Mouse (Mus musculus) Muller cell, postnatal 12 days (primary cell): ENCODE data around the gene Klrb1a.
"Not testable (repeated sequence)": the region's sequence is repeated elsewhere in the genome, so short reads cannot be mapped to it uniquely, and the experiment has no call there.

Source experiments
- DNase-seq: peaks from one replicate; pipeline ENCODE4 v3.0.0-alpha.2; 2015; ENCODE audit errors: inconsistent ontology term

The Klrb1a gene

DNA sequence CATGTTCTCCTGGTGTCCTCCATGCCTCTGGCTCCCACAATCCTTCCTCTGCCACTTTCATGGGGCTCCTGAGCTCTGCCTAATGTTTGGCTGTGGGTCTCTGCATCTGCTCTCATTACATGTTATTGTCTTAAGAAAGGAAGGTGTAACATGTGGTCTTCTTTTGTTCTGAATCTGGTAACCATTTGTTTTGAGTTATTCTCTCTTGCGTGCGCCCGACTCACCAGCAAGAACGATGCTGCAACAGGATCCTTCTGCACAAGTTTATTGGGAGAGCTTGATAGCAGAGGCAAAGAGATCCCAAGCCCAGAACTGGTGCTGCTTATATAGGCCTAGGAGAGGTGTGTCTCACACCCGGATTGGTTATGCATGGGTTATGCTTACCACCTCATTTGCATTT is at the start of gene Klrb1a:
Gene Klrb1a, minus strand, starts transcription at position 101 of the 400 bp plus-strand sequence.
- DNase-seq, result not testable (repeated sequence)

DNA sequence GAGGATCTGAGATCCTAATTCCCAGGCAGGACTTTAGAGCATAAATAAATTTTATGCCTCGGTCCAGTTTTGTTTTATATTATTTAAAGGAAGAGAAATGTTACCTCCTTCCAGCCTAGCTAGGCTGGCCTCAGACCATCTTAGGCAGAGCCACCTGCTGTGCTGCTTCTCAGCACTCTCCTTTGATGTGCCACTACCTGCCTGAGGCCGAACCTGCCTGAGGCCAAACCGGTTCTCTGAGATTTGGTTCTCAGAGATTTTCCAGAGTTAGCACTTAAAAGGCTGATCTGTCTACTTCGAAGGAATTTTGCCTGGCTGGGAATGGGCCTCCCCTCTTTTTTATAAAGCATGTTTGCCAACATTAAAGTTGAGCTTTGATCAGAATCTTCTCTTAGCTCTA is 46.6 kb upstream of the Klrb1a start:
- no peak for DNase-seq

DNA sequence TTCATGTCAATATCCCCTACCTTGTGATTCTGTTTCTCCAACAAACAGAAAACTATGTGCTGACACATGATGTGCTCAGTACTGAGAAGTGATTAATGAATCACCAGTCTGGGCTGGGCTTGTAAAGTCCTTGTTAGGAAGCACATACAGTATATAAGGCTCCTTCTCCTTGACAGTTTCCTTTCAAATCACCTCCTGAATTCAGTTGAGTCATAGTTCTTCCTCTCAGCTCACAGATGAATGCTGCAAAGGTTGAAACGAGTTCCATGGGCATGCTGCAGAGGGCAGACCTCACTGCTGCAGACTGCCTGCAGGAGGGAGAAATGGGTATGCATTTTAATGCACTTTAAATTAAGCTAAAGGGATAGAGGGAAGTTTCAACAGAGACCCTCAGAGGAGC is 38.9 kb upstream of the Klrb1a start, which contains the start of gene Clec2h:
Gene Clec2h, plus strand, starts transcription at position 180 of the 400 bp plus-strand sequence.
- peak; percentile 17 for DNase-seq

DNA sequence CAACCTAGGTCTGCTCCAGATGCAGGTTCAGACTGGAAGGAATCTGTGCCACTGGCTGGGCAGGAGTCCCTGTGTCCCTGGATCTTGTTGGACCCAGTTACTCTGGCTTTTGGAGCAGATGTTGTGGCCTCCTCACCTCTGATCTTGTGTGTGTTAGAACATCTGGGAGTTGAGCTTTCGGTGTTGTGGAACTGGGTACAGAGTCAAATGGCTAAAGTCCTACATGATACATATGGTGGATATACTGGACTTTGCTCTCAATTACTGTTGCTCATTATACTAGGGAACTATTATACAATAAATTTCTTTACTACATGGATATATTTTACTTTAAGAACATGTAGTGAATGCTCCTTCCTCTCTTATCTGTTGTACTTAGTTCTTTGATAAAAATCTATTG is 37.9 kb upstream of the Klrb1a start:
- no peak for DNase-seq

DNA sequence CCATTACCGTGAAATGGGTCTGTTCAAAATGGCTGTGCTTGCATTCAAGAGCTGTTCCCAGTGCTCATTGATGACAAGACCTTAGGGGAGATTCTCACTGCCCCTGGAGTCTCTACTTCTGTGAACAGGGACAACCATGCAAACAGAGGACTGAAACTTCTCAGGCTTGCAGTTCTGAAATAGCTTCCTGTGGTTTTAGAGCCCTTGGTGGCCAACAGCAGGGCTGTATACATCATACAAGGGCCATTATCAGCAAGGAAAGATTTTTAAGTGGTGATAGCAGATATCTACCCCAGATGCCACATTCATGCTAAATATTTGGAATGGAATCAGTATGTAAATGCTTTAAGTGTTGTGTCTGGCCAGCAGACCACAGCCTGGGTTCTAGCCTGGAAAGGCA is 29.6 kb upstream of the Klrb1a start:
- no peak for DNase-seq

DNA sequence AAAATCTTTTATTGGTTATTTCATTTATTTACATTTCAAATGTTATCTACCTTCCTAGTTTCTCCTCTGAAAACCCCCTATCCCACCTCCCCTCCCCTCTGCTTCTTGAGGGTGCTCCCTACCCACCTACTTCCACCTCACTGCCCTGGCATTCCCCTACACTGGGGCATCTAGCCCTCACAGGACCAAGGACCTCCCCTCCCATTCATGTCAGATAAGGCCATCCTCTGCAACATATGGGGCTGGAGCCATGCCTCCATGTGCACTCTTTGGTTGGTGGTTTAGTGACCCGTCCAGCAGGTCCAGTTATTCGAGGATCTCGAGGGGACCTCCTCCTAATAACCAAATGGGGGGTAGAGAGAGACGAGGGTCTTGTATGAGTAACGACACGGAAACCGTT is 27.5 kb upstream of the Klrb1a start:
- not testable (repeated sequence) for DNase-seq

DNA sequence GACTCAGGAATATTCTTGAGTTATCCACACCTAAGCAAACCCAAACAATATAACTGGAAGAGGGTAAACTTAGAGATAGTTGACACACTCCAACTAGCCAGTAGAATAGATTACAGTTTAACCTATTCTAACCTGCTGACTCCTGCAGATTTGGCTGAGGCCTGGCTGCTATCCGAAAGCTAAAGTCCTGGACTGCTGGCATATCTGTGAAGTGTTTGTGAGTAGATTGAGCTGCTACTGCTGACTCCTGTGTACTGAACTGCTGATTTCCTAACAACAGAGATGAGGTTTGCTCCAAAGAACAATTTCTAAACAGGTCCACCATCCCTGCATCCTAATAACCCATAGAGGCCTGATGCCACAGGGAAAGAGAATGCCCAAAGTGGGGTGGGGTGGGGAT is 26.9 kb upstream of the Klrb1a start:
- no peak for DNase-seq

DNA sequence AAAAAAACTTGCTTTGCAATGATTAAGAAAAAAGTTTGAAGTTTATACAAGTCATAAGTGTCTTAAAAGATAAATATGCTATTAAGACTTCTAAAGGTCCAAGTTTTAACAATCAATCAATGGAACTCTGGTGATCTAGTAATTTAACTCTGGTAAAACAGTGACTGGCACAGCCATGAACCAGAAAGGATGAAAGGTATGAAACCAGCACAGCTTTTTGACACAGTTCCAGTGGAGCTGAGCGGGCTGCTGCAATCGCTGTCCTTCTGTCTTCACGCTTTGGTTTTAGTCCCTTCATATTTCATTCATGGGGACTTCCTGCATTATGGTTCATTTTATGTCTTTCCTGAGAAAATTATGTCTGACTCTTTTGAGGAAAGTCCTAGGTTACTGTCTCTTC is 26.3 kb upstream of the Klrb1a start:
- DNase-seq, result no peak

DNA sequence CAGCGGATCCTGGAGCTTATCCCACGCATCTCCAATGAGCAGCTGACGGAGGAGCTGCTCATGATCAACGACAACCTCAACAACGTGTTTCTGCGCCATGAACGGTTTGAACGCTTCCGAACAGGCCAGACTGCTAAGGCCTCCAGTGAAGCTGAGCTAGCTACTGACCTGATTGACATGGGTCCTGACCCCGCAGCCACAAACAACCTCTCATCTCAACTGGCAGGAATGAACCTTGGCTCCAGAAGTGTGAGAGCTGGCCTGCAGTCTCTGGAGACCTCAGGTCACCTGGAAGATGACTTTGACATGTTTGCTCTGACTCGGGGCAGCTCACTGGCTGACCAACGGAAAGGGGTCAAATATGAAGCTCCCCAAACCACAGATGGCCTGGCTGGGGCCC is 22.4 kb upstream of the Klrb1a start:
- not testable (repeated sequence) for DNase-seq

DNA sequence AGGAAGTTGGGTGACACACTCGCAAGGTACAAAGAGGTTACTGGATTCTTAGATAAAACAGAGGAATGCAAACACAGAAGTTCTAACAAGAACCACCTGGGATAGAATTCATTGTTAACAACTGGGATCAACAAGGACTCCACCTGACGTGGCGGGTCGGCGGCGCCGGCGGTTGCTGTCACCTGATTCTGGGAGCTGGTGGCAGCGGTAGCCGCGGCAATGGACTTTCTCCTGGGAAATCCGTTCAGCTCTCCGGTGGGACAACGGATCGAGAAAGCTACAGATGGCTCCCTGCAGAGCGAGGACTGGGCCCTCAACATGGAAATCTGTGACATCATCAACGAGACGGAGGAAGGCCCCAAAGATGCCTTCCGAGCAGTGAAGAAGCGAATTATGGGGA is 21.4 kb upstream of the Klrb1a start:
- not testable (repeated sequence) for DNase-seq

DNA sequence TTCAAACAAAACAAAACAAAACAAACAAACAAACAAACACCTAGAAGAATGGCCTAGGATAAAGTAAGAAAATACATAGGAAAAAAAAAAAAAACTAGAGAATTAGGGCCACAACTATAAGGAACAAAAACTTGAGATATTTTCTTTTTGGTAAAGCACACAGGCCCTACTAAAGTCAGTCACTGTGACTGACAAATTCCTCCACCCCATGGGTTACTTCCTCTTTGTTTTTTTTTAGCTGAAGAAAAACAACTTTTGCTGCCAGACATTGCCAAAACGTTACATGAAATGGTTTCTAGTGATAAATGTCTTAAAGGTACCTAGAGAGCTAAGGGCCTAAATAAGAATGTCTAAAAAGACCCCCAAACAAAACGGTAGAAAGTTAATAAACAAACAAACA is 20.7 kb upstream of the Klrb1a start:
- DNase-seq, result no peak

DNA sequence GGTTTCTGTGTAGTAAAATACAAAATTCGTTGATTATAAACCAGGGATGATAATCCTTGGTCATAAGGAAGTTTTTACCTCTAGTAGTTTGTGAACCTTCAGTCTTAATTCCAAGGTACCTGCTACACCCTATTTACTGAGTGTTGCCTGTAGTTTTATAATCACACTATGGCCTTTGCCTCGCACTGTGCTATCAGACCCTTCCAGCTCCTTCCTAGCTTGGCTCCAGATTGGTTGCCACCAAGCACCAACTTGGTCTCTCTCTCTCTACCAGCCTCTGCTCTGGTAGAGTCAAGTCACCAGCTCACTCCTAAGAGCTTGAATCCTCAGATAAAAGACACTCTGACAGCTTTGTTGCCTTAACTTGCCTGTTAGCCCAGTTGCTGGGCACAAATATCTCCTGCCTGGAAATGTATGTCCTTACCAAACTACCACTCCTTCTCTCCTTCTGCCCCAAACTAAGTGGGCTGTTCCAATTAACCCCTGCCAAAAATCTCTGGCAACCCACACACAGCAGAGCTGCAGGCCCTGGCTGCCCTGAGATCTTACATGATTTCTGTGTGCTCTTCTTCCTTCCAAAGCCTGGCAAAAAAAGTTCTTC is 17.9 kb upstream of the Klrb1a start:
- no peak for DNase-seq

DNA sequence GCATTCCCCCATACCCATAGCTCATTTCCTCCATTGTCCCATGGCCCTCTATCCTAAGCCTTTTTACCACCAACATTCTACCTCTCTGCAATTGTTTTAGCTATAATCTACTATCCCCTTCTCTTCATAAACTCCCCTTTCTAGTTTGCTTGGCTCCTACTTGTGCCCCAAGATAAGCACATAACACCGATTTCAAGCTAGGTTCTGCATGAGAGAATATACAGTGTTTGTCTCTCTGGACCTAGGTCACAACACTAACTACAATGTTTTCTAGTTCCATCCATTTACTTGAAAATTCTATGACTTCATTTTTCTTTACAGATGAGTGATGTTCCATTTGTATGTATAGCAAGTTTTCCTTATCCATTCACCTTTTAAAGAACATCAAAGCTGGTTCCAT is 17.3 kb upstream of the Klrb1a start:
- DNase-seq, result no peak

DNA sequence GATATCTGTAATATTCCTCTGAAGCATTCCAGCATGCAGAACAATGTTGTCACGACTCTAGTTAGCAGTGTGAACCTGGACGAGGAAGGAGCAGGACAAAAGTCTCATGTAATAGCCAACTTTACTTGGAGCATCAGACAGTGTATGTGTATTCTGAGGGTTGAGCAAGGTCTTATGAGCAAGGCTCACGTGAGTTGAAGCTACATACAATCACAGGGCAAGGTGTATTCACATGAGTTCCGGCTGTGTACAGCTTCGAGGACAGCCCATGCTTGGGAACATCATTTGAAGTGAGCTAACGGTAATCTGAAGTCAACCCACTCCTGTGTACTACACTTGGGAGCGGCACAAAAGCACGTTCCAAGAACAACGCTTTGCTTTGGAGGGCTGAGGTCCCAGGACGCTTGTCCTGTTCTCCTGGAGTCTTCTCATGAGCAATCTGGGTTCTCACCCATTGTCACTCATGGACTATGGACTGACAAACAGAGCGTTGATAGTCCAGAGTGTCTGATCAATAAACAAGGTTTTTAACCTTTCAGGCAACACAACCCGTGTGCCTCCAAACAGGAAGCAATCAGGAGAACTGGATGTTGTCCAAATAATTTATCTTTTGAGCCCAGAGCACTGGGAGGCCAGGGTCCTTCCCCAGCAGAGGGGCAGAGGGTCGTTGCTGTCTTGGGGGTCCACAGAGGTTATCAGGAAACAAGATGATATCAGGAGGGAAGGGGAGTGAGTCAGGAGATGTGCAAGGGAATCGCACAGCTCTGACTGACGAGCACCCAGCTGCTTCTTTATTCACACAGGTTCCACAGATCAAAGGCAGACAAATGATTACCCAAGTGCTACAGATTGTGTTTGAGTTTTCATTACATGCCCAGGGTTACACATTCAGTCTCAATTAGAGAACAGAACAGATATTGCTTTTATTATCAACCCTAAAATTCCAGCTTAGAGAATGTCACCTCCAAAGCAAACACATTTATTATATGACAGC is 7.9 kb upstream of the Klrb1a start:
- not testable (repeated sequence) for DNase-seq

DNA sequence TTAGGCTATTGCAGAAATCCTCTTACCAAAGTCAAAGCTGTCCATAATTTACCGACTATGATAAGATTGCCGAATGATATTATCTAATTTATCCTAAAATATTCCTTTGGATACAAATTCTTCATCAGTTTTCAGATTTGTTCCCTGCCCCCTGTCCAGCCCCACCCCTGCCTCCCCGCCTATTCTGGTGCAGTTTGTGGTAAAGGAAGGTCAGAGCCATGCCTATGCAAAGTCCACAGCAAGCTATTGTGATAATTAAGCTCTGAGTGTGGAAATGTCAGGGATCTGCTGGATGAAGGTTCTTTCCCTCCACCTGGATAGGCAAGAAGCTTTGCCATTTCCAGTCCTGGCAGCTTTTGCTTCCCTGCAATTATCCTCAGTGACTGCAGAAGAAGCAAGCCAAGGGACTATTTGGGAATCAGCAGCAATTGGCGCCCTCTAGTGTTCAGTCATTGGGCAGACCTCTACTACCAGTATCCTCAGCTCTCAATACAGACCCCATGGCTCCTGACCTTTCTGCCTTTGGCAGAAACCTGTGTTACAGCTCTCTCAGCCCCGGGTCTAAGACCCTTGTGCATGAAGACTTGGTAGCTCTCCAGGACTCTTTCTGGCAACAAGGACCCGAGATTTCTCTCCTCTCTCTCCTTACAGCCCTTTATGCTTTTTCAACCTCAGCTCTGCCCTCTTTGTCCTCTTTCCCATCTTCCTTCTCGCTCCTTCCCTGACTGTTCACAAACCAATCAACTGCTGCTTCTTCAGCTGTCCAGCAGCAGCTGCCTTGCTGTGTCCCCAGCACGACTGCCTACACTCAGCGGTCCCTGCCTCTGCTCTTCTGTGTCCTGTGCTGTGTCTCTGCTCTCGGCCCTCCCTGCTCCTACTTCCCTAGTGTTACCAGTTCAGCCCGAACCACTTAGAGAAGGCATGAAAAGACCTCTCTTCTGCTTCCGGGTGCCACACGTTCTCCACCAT is 6.7 kb upstream of the Klrb1a start:
- DNase-seq, result peak; percentile 52

DNA sequence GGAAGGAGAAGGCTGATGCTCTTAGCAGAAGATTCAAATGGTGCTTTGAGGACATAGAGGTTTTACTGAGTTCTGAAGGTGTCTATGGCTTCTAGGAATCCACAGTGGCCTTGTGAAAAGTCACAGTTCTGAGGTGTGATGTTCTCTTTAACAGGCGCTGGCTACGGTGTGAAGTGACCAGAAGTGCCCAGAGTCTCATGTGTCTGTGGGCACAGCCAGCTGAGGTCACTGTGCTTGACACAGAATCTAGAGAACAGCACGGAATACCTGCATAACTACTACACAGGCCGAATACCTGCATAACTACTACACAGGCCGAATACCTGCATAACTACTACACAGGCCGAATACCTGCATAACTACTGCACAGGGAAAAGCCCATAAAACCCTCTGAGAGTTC is 1.9 kb upstream of the Klrb1a start:
- DNase-seq, result not testable (repeated sequence)

DNA sequence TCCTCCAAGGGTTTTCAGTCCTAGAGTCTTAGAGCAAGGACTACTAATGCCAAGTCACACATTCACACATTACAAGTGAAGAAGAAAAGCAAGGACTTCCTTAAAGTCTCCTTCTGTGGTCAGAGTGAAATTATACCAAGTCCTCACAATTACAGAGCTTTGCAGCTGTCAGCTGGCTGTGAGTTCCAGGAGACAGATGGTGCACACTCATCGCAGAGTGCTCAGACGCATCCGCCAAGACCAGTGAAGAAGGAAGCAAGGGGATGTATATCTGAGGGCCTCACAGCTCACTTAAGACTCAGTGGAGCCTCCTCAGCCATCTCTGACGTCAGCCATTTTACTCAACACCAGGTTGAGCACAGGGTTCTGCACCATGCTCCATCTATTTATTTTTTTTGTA is 1.1 kb upstream of the Klrb1a start:
- DNase-seq, result no peak

DNA sequence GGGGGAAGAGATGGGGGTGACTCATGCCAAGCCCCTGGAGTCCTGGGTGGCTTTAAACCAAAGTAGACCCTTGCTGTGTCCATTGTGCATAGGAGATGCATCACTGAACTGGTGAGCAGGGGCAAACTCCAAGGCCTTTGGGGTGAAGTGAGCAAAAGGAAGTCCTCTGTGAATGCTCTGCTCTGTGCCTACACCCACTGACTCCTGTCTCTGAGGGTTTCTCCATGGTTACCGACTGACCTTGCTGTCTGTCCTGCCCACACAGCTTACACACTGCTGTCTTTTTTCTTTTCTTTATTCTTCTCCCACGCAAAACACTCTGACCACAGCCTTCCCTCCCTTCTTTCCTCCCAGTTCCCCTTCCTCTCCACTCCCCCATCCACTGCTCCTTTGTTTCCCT is 600 bp downstream of the Klrb1a start:
- DNase-seq, result peak; percentile 36

DNA sequence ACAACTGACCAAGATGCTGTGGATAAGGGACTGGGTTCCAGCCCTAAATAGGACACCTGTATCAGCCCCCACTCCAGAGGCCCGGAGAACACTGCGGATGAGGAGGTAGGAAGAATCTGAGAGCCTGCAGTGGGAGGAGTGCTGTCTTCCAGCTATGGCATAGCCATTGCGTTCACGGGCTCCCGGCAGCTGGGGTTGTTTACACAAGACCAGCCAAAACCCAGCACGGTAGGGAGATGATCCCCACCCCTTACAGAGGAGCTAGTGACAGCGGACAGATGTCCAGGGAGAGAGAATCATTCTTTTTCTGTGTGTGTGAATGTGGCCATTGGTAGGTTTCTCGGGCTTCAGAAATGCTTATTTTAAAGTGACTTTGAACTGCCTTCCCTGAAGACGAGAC is 17.0 kb downstream of the Klrb1a start:
- no peak for DNase-seq

DNA sequence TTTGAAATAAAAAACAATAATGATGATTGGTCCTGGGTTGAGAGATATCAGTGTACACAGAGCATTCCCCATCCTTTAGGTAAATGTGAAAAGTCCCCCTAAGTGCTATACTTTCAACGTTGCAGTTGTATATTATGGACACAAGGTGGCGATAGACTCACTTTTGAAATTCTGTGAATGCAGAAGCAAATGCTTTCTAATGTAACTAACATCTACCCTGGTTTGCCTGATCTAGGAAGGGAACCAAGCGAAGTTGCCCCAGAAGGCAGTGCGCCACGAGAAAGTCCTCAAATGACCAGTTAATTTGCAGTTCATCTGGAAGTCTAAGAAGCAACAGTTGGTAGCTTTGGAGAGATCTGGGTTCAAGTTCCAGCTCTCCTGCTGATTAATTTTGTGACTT is 18.8 kb downstream of the Klrb1a start:
- peak; percentile 42 for DNase-seq

DNA sequence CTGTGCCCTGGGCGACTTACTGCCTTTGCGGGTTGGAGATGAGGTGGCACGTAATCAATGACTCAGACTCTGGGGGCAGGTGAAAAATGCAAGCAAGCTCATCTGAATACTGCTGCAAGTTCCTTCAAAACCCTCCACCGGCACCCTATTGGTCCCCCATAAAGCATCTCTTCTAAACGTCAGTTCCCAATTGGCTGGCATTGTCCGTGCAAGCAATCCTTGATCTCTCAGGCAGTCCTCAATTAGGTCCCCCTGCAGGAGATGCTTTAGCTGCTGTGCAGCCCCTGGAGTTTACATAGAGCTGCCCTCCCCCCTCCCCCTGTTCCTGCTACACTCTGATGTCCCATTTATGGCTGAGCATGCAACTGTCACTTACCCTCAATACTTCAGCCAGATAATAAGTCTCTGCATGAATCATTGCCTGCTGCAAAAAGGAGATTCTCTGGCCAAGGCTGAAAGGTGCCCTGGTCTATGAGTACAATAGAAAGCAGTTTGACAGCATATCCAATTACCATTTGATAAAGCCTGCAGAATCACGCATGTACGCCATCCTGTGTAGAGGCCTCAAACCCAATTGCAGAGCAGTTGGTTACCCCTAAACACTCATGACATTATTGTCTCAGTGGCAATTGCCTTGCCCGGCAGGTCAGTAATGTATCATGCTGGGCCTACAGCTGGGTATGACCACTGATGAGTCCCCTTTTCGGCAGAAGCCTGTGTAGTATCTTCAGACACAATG is 20.7 kb downstream of the Klrb1a start:
- peak; percentile 43 for DNase-seq
